Mouse (Mus musculus): ENCODE data around the gene Kdm2b.
A peak's percentile ranks its signal among the peaks of the same experiment; 100 is the strongest.

The Kdm2b gene

GRCm38 (mm10) chr5:122843799-122844198 lies 145.8 kb downstream of the Kdm2b start:
- DNase-seq (ENCODE audit: low spot score), result no peak

- DNase-seq (ENCODE audit: low spot score), result no peak
These were observed 148.5 kb downstream of the Kdm2b start for GRCm38 (mm10) chr5:122841126-122841525.

GRCm38 (mm10) chr5:122832996-122833395 lies 156.6 kb downstream of the Kdm2b start:
- DNase-seq (ENCODE audit: low spot score), result peak; percentile 74

GRCm38 (mm10) chr5:122832536-122832935 lies 157.1 kb downstream of the Kdm2b start:
- DNase-seq (ENCODE audit: low spot score), result no peak

GRCm38 (mm10) chr5:122825099-122825498 lies 164.5 kb downstream of the Kdm2b start:
- DNase-seq (ENCODE audit: low spot score), result no peak

- DNase-seq (ENCODE audit: low spot score), result no peak
These were observed 165.2 kb downstream of the Kdm2b start for GRCm38 (mm10) chr5:122824450-122824849.

GRCm38 (mm10) chr5:122823976-122824375 lies 165.6 kb downstream of the Kdm2b start:
- no peak for DNase-seq (ENCODE audit: low spot score)

- no peak for DNase-seq (ENCODE audit: low spot score)
These were observed 167.2 kb downstream of the Kdm2b start for GRCm38 (mm10) chr5:122822441-122822840.

- DNase-seq (ENCODE audit: low spot score), result no peak
These were observed 168.1 kb downstream of the Kdm2b start for GRCm38 (mm10) chr5:122821524-122821885.

GRCm38 (mm10) chr5:122820777-122821523 lies 168.7 kb downstream of the Kdm2b start, which contains the start of gene Anapc5:
TSS of gene Anapc5 (minus strand) at chr5:122821339.
- DNase-seq (ENCODE audit: low spot score), result peak; percentile 98

Data from yolk sac, embryonic 10.5 days (tissue).